14 mouse cellular contexts compared by ENCODE assay signal in genomic region chr11:107903966-107904605, GRCm38 (mm10). TPM values are rescaled to one million over a fixed set of nuclear protein-coding genes. Genes with fewer than 3 reads are reported as not detected.
DNase-seq lines count a peak whose midpoint lies in the region; ATAC-seq lines count a peak whose summit lies in the region.
"Had no signal": no experiment of that assay in that cellular context is flagged by ENCODE, and none has a peak within 500 bp of the region (broad histone marks: within the 10 kb centered on the region; RNA-seq: fewer than 3 reads in every experiment).

No protein-coding gene starts in this region.

- H3K4me3 ChIP-seq in forebrain, embryonic 16.5 days (replicated peaks; ENCODE audit: low read length) = no peak overlapping the region
- no peak overlapping the region for H3K4me3 ChIP-seq in forebrain, embryonic 15.5 days
- H3K4me3 ChIP-seq in midbrain, embryonic 11.5 days (ENCODE audit: low read depth, low read length) = no peak overlapping the region
- H3K4me3 ChIP-seq: embryonic facial prominence, embryonic 12.5 days; liver, embryonic 13.5 days; midbrain, embryonic 12.5 days had no signal

- no peaks in the 10 kb centered on the region for H3K36me3 ChIP-seq in forebrain, embryonic 16.5 days (ENCODE audit: control insufficient read depth, insufficient read depth)
- no peaks in the 10 kb centered on the region for H3K36me3 ChIP-seq in forebrain, embryonic 15.5 days
- no peaks in the 10 kb centered on the region for H3K36me3 ChIP-seq in midbrain, embryonic 11.5 days (ENCODE audit: control insufficient read depth, insufficient read depth, low read length)
- H3K36me3 ChIP-seq: embryonic facial prominence, embryonic 12.5 days; liver, embryonic 13.5 days; midbrain, embryonic 12.5 days had no signal

- H3K4me2 ChIP-seq in forebrain, embryonic 16.5 days (ENCODE audit: low read length) = no peak overlapping the region
- no peak overlapping the region for H3K4me2 ChIP-seq in forebrain, embryonic 15.5 days (replicated peaks)
- no peak overlapping the region for H3K4me2 ChIP-seq in midbrain, embryonic 11.5 days
- H3K4me2 ChIP-seq: embryonic facial prominence, embryonic 12.5 days; liver, embryonic 13.5 days; midbrain, embryonic 12.5 days had no signal

- H3K27ac ChIP-seq in forebrain, embryonic 16.5 days (ENCODE audit: low read length) = 0 out of 2 replicates have a peak overlapping the region, but pooled peaks have one; percentile 10
- H3K27ac ChIP-seq in forebrain, embryonic 15.5 days (replicated peaks) = no peak overlapping the region
- no peak overlapping the region for H3K27ac ChIP-seq in midbrain, embryonic 11.5 days (ENCODE audit: low read depth, low read length)
- H3K27ac ChIP-seq: embryonic facial prominence, embryonic 12.5 days; kidney, postnatal 0 days; liver, embryonic 13.5 days; midbrain, embryonic 12.5 days had no signal

- peaks cover 7% of the 10 kb centered on the region for H3K4me1 ChIP-seq in forebrain, embryonic 16.5 days (replicated peaks; ENCODE audit: control insufficient read depth, insufficient read depth, low read length)
- peaks cover 15% of the 10 kb centered on the region; the same call in 1 of the 2 replicates for H3K4me1 ChIP-seq in forebrain, embryonic 15.5 days
- no peaks in the 10 kb centered on the region for H3K4me1 ChIP-seq in midbrain, embryonic 11.5 days (ENCODE audit: control insufficient read depth, insufficient read depth, low read length)
- H3K4me1 ChIP-seq: embryonic facial prominence, embryonic 12.5 days; liver, embryonic 13.5 days; midbrain, embryonic 12.5 days had no signal

- no peaks in the 10 kb centered on the region for H3K9me3 ChIP-seq in forebrain, embryonic 16.5 days (ENCODE audit: control insufficient read depth, low read length)
- no peaks in the 10 kb centered on the region for H3K9me3 ChIP-seq in forebrain, embryonic 15.5 days
- H3K9me3 ChIP-seq in midbrain, embryonic 11.5 days (ENCODE audit: control insufficient read depth, low read length) = no peaks in the 10 kb centered on the region
- H3K9me3 ChIP-seq: embryonic facial prominence, embryonic 12.5 days; liver, embryonic 13.5 days; midbrain, embryonic 12.5 days had no signal

- peak; percentile 49 for DNase-seq in lung, postnatal 10 days
- no peak for DNase-seq in lung, postnatal 36 days
- peak; percentile 20 for DNase-seq in adrenal gland, adult 8-10 months
- DNase-seq in heart, adult 9 months (ENCODE audit: low spot score in 2 of 2) = peak; percentile 32 to 37
- no peak for DNase-seq in spleen, postnatal 10 days (ENCODE audit: low spot score in 2 of 2)
- DNase-seq in midbrain, embryonic 11.5 days (ENCODE audit: low spot score, missing footprints) = no peak
- DNase-seq: forebrain, postnatal 0 days; liver, embryonic 13.5 days had no signal

- no peak overlapping the region for H3K9ac ChIP-seq in forebrain, embryonic 16.5 days (replicated peaks; ENCODE audit: low read depth, low read length)
- no peak overlapping the region for H3K9ac ChIP-seq in forebrain, embryonic 15.5 days (replicated peaks)
- H3K9ac ChIP-seq in midbrain, embryonic 11.5 days (ENCODE audit: low read length) = no peak overlapping the region
- H3K9ac ChIP-seq: embryonic facial prominence, embryonic 12.5 days; forebrain, postnatal 0 days; liver, embryonic 13.5 days; midbrain, embryonic 12.5 days had no signal

- 48% methylated on average over 4 of the region's 4 CpGs for WGBS in forebrain, embryonic 16.5 days
- 44% methylated on average over 4 of the region's 4 CpGs for WGBS in forebrain, embryonic 15.5 days
- WGBS in midbrain, embryonic 11.5 days = 59% methylated on average over 4 of the region's 4 CpGs

- ATAC-seq in forebrain, embryonic 16.5 days = peak; percentile 40; the same call in 1 of the 2 replicates
- no peak for ATAC-seq in forebrain, embryonic 15.5 days (replicated peaks)
- no peak for ATAC-seq in midbrain, embryonic 11.5 days (ENCODE audit: low FRiP score)
- ATAC-seq: forebrain, postnatal 0 days had no signal

- no peaks in the 10 kb centered on the region for H3K27me3 ChIP-seq in forebrain, embryonic 16.5 days (replicated peaks; ENCODE audit: control insufficient read depth, insufficient read depth, low read length)
- no peaks in the 10 kb centered on the region for H3K27me3 ChIP-seq in forebrain, embryonic 15.5 days
- no peaks in the 10 kb centered on the region for H3K27me3 ChIP-seq in midbrain, embryonic 11.5 days (ENCODE audit: control insufficient read depth, insufficient read depth, low read length)
- H3K27me3 ChIP-seq: embryonic facial prominence, embryonic 12.5 days; liver, embryonic 13.5 days; midbrain, embryonic 12.5 days had no signal

RNA-seq across cellular contexts. Expression of gene Cacng5, which starts 10.8 kb away (rescaled TPM):
- polyA plus RNA-seq in forebrain, embryonic 16.5 days (2015; fragmentation: Nextera tagmentation; extraction: Ambion mirVana) = 8.0 and 9.0 TPM in 2 replicates
- 5.6 and 7.2 TPM in 2 replicates for polyA plus RNA-seq in forebrain, embryonic 15.5 days (2015; fragmentation: Nextera tagmentation; extraction: Ambion mirVana)
- total RNA-seq in adrenal gland, adult 8-10 months (2022) = under 1 TPM; 0.12 to 0.24 (median 0.17) TPM
- 1.0 and 1.3 TPM in 2 replicates for polyA plus RNA-seq in midbrain, embryonic 11.5 days (2014; fragmentation: Nextera tagmentation; extraction: Ambion mirVana)
- total RNA-seq: hematopoietic stem cell, adult 5-6 weeks had no signal

Comparison
In these comparisons a context has a peak if more than half of its experiments do, and no peak if none do; other contexts are left out.
1. DNase-seq: peak in lung, postnatal 10 days (single experiment), adrenal gland, adult 8-10 months (single experiment) and heart, adult 9 months (2 of 2); none in lung, postnatal 36 days (single experiment), spleen, postnatal 10 days (0 of 2) and midbrain, embryonic 11.5 days (single experiment).